22 mouse cellular contexts compared by ENCODE assay signal in genomic region chr11:36508312-36508711, GRCm38 (mm10).
A peak's percentile ranks its signal among the peaks of the same experiment; 100 is the strongest.
DNase-seq lines count a peak whose midpoint lies in the region; ATAC-seq and TF ChIP-seq lines count a peak whose summit lies in the region.
"Had no signal": no experiment of that assay in that cellular context is flagged by ENCODE, and none has a peak within 500 bp of the region (broad histone marks: within the 10 kb centered on the region; RNA-seq: fewer than 3 reads in every experiment).

No protein-coding gene starts in this region.

- no peak overlapping the region for H3K4me3 ChIP-seq in forebrain, embryonic 15.5 days
- no peak overlapping the region for H3K4me3 ChIP-seq in forebrain, embryonic 10.5 days
- no peak overlapping the region for H3K4me3 ChIP-seq in layer of hippocampus, adult 2 months
- no peak overlapping the region for H3K4me3 ChIP-seq in midbrain, postnatal 0 days (ENCODE audit: low read depth, low read length)
- H3K4me3 ChIP-seq in intestine, embryonic 16.5 days (ENCODE audit: low read length) = no peak overlapping the region
- H3K4me3 ChIP-seq: embryonic facial prominence, embryonic 10.5 days; heart, embryonic 10.5 days; limb, embryonic 13.5 days had no signal

- H3K36me3 ChIP-seq in forebrain, embryonic 15.5 days = no peaks in the 10 kb centered on the region
- H3K36me3 ChIP-seq in forebrain, embryonic 10.5 days (replicated peaks) = no peaks in the 10 kb centered on the region
- no peaks in the 10 kb centered on the region for H3K36me3 ChIP-seq in midbrain, postnatal 0 days (ENCODE audit: insufficient read depth, low read length)
- H3K36me3 ChIP-seq in intestine, embryonic 16.5 days (ENCODE audit: control insufficient read depth, insufficient read depth, low read length) = no peaks in the 10 kb centered on the region
- H3K36me3 ChIP-seq: embryonic facial prominence, embryonic 10.5 days; heart, embryonic 10.5 days; limb, embryonic 13.5 days had no signal

- peaks cover 17% of the 10 kb centered on the region for H3K4me1 ChIP-seq in forebrain, embryonic 15.5 days
- H3K4me1 ChIP-seq in forebrain, embryonic 10.5 days = peaks cover 24% of the 10 kb centered on the region
- peaks cover 7% of the 10 kb centered on the region for H3K4me1 ChIP-seq in midbrain, postnatal 0 days (ENCODE audit: insufficient read depth, low read length)
- H3K4me1 ChIP-seq in intestine, embryonic 16.5 days (ENCODE audit: control insufficient read depth, insufficient read depth, low read length) = no peaks in the 10 kb centered on the region

- no peaks in the 10 kb centered on the region for H3K27me3 ChIP-seq in forebrain, embryonic 15.5 days
- H3K27me3 ChIP-seq in forebrain, embryonic 10.5 days (ENCODE audit: poor library complexity, severe bottlenecking) = peaks cover 41% of the 10 kb centered on the region
- no peaks in the 10 kb centered on the region for H3K27me3 ChIP-seq in midbrain, postnatal 0 days (ENCODE audit: insufficient read depth, low read length)
- no peaks in the 10 kb centered on the region for H3K27me3 ChIP-seq in intestine, embryonic 16.5 days (replicated peaks; ENCODE audit: control insufficient read depth, insufficient read depth, low read length)
- H3K27me3 ChIP-seq: limb, embryonic 13.5 days had no signal

- WGBS in forebrain, embryonic 15.5 days = 28% methylated on average over 7 of the region's 7 CpGs
- 83% methylated on average over 7 of the region's 7 CpGs for WGBS in forebrain, embryonic 10.5 days
- 41% methylated on average over 7 of the region's 7 CpGs for WGBS in midbrain, postnatal 0 days
- 67% methylated on average over 7 of the region's 7 CpGs for whole genome bisulfite sequencing in intestine, embryonic 16.5 days

- no peak for TF ChIP-seq CTCF in layer of hippocampus, adult 2 months (conservative IDR thresholded peaks at IDR 0.05)
- no peak for TF ChIP-seq CTCF in midbrain, postnatal 0 days (IDR thresholded peaks at IDR 0.05)

- peak overlapping the region; percentile 41 for H3K27ac ChIP-seq in forebrain, embryonic 15.5 days (replicated peaks)
- no peak overlapping the region for H3K27ac ChIP-seq in forebrain, embryonic 10.5 days
- H3K27ac ChIP-seq in layer of hippocampus, adult 2 months = peak overlapping the region; percentile 37
- H3K27ac ChIP-seq in midbrain, postnatal 0 days (ENCODE audit: low read depth, low read length) = peak overlapping the region; percentile 40
- no peak overlapping the region for H3K27ac ChIP-seq in intestine, embryonic 16.5 days (ENCODE audit: low read length)
- H3K27ac ChIP-seq: embryonic facial prominence, embryonic 10.5 days; heart, embryonic 10.5 days; limb, embryonic 13.5 days; liver, embryonic 14.5 days; stomach, postnatal 0 days had no signal

- H3K4me2 ChIP-seq in forebrain, embryonic 15.5 days (replicated peaks) = no peak overlapping the region
- no peak overlapping the region for H3K4me2 ChIP-seq in midbrain, postnatal 0 days (ENCODE audit: low read depth, low read length, poor library complexity, severe bottlenecking)
- no peak overlapping the region for H3K4me2 ChIP-seq in intestine, embryonic 16.5 days (ENCODE audit: low read depth, low read length)
- H3K4me2 ChIP-seq: limb, embryonic 13.5 days; lung, embryonic 14.5 days had no signal

- ATAC-seq in forebrain, embryonic 15.5 days (replicated peaks) = peak; percentile 72
- ATAC-seq in midbrain, postnatal 0 days (ENCODE audit: low FRiP score) = no peak
- ATAC-seq in intestine, embryonic 16.5 days = no peak
- ATAC-seq: CD4-positive, CD25-positive, alpha-beta regulatory T cell, adult 4 months had no signal

- no peaks in the 10 kb centered on the region for H3K9me3 ChIP-seq in forebrain, embryonic 15.5 days
- 0 out of 2 replicates have a peak, but pooled peaks cover 6% of the 10 kb centered on the region for H3K9me3 ChIP-seq in forebrain, embryonic 10.5 days
- H3K9me3 ChIP-seq in midbrain, postnatal 0 days (ENCODE audit: low read length) = no peaks in the 10 kb centered on the region
- no peaks in the 10 kb centered on the region for H3K9me3 ChIP-seq in intestine, embryonic 16.5 days (ENCODE audit: control insufficient read depth, low read length)
- H3K9me3 ChIP-seq: heart, embryonic 10.5 days had no signal

- no peak overlapping the region for H3K9ac ChIP-seq in forebrain, embryonic 15.5 days (replicated peaks)
- no peak overlapping the region for H3K9ac ChIP-seq in midbrain, postnatal 0 days (replicated peaks; ENCODE audit: low read length, poor library complexity, severe bottlenecking)
- H3K9ac ChIP-seq in intestine, embryonic 16.5 days (ENCODE audit: low read depth, low read length) = no peak overlapping the region
- H3K9ac ChIP-seq: limb, embryonic 13.5 days; liver, embryonic 14.5 days; lung, embryonic 14.5 days had no signal

- DNase-seq in forebrain, embryonic 10.5 days (ENCODE audit: extremely low spot score, low spot score) = no peak
- peak in 1 of 2 experiments; percentile 46 for DNase-seq in layer of hippocampus, adult 2 months (ENCODE audit: low spot score in 2 of 2)
- DNase-seq in layer of hippocampus, adult 11-12 months (ENCODE audit: low spot score) = no peak
- peak; percentile 19 for DNase-seq in right cerebral cortex, adult 18-20 months
- no peak for DNase-seq in right cerebral cortex, postnatal 14 days
- DNase-seq in midbrain, postnatal 0 days (ENCODE audit: low spot score) = no peak
- DNase-seq: adrenal gland, postnatal 36 days; cerebellum, adult 11-12 months; cerebellum, postnatal 10 days; kidney, adult 8-10 months; kidney, postnatal 10 days; layer of hippocampus, postnatal 36 days; lung, embryonic 14.5 days; lung, postnatal 4 days had no signal

Comparison
In these comparisons a context has a peak if more than half of its experiments do, and no peak if none do; other contexts are left out.
1. H3K27ac ChIP-seq: peak in forebrain, embryonic 15.5 days (single experiment), layer of hippocampus, adult 2 months (single experiment) and midbrain, postnatal 0 days (single experiment); none in forebrain, embryonic 10.5 days (single experiment) and intestine, embryonic 16.5 days (single experiment).